Mouse (Mus musculus) liver, embryonic 15.5 days (tissue): ENCODE results near the gene Spata20. TPM values are rescaled to one million over a fixed set of nuclear protein-coding genes. Genes with fewer than 3 reads are reported as not detected.

ENCODE experiments used
- ATAC-seq: fragments of 200-750 bp; cut with Nextera tagmentation; 2 replicates; pipeline ENCODE4 v1.8.0; 2017; ENCODE audit warnings: moderate number of reproducible peaks, mild to moderate bottlenecking, moderate library complexity; ENCODE audit not compliant: insufficient read depth
- H3K27ac ChIP-seq: fragments of 300-500 bp; sonication (generic); replicated peaks from 2 replicates; pipeline ENCODE4 v1.5.1; 2015; ENCODE audit warnings: mild to moderate bottlenecking, inconsistent platforms
- H3K27me3 ChIP-seq: fragments of 300-500 bp; sonication (generic); 2 replicates; pipeline ENCODE4 v1.6.1; 2015; ENCODE audit warnings: mild to moderate bottlenecking, inconsistent platforms
- H3K36me3 ChIP-seq: fragments of 300-500 bp; sonication (generic); replicated peaks from 2 replicates; pipeline ENCODE4 v1.6.1; 2015; ENCODE audit warnings: moderate library complexity, mild to moderate bottlenecking, inconsistent platforms
- H3K4me1 ChIP-seq: fragments of 300-500 bp; sonication (generic); replicated peaks from 2 replicates; pipeline ENCODE4 v1.6.1; 2015; ENCODE audit warnings: inconsistent platforms
- H3K4me2 ChIP-seq: fragments of 300-500 bp; sonication (generic); 2 replicates; pipeline ENCODE4 v1.6.1; 2015; ENCODE audit warnings: moderate library complexity, mild to moderate bottlenecking, inconsistent platforms
- H3K4me3 ChIP-seq: fragments of 300-500 bp; sonication (generic); replicated peaks from 2 replicates; pipeline ENCODE4 v1.5.1; 2015; ENCODE audit warnings: mild to moderate bottlenecking, inconsistent platforms
- H3K9ac ChIP-seq: fragments of 300-500 bp; sonication (generic); 2 replicates; pipeline ENCODE4 v1.6.1; 2015; ENCODE audit warnings: moderate library complexity, mild to moderate bottlenecking, inconsistent platforms
- H3K9me3 ChIP-seq: fragments of 300-500 bp; sonication (generic); replicated peaks from 2 replicates; pipeline ENCODE4 v1.6.1; 2016; ENCODE audit warnings: inconsistent platforms
- WGBS: fragments of 180-500 bp; shearing (Covaris S2); methylation state at CpG from one replicate; pipeline ENCODE4 v1.1.7; 2015; ENCODE audit warnings: mixed read lengths; ENCODE audit not compliant: insufficient replicate concordance; 5-methylcytosine and 5-hydroxymethylcytosine counted together
- polyA plus RNA-seq: library from polyadenylated mRNA; unstranded; fragments of >200 nt; fragmentation: Nextera tagmentation; extraction: Ambion mirVana; gene quantifications from 2 replicates; pipeline ENCODE4 v1.2.1, GENCODE M21; 2015

Gene Spata20
- polyA plus RNA-seq, 1 experiment from 2014 or later: not detected

GRCm38 (mm10) chr11:94451091-94451773, 34.7 kb downstream of the Spata20 start:
- H3K27ac ChIP-seq: no peak overlapping the region
- no peak overlapping the region for H3K9ac ChIP-seq
- peaks cover 27% of the 10 kb centered on the region for H3K4me1 ChIP-seq
- WGBS: 59% methylated on average over 12 of the region's 12 CpGs
- H3K4me3 ChIP-seq: no peak overlapping the region
- no peak for ATAC-seq
- no peaks in the 10 kb centered on the region for H3K36me3 ChIP-seq
- H3K27me3 ChIP-seq: peaks cover 47% of the 10 kb centered on the region
- no peaks in the 10 kb centered on the region for H3K9me3 ChIP-seq
- H3K4me2 ChIP-seq: no peak overlapping the region

GRCm38 (mm10) chr11:94449886-94450285, 36.1 kb downstream of the Spata20 start:
- 56% methylated on average over 5 of the region's 5 CpGs for WGBS
- no peak overlapping the region for H3K9ac ChIP-seq

GRCm38 (mm10) chr11:94449239-94449638, 36.7 kb downstream of the Spata20 start:
- Histone ChIP-seq H3K9ac (no peak overlapping the region), H3K4me1 (peaks cover 7% of the 10 kb centered on the region), H3K36me3 (no peaks in the 10 kb centered on the region), H3K4me3 (no peak overlapping the region), H3K27ac (no peak overlapping the region), H3K9me3 (no peaks in the 10 kb centered on the region), H3K4me2 (no peak overlapping the region), H3K27me3 (peaks cover 58% of the 10 kb centered on the region)
- ATAC-seq: no peak
- 56% methylated on average over 8 of the region's 8 CpGs for WGBS

More at GRCm38 (mm10) chr11:94449886-94450285, 36.1 kb downstream of the Spata20 start:
- Histone ChIP-seq H3K4me2 (no peak overlapping the region), H3K36me3 (no peaks in the 10 kb centered on the region), H3K4me3 (no peak overlapping the region), H3K27ac (no peak overlapping the region), H3K4me1 (peaks cover 13% of the 10 kb centered on the region), H3K27me3 (peaks cover 58% of the 10 kb centered on the region), H3K9me3 (no peaks in the 10 kb centered on the region)
- no peak for ATAC-seq

- Histone ChIP-seq H3K9me3 (no peaks in the 10 kb centered on the region), H3K27ac (no peak overlapping the region), H3K27me3 (peaks cover 71% of the 10 kb centered on the region), H3K4me3 (no peak overlapping the region), H3K36me3 (no peaks in the 10 kb centered on the region), H3K4me1 (peaks cover 4% of the 10 kb centered on the region), H3K9ac (no peak overlapping the region), H3K4me2 (no peak overlapping the region)
- no peak for ATAC-seq
- WGBS: 10% methylated on average over 3 of the region's 3 CpGs
These were observed 39.0 kb downstream of the Spata20 start for GRCm38 (mm10) chr11:94447017-94447416.

- Histone ChIP-seq H3K4me3 (no peak overlapping the region), H3K9ac (no peak overlapping the region), H3K9me3 (no peaks in the 10 kb centered on the region), H3K4me1 (peaks cover 4% of the 10 kb centered on the region), H3K27me3 (peaks cover 58% of the 10 kb centered on the region), H3K27ac (no peak overlapping the region), H3K36me3 (no peaks in the 10 kb centered on the region), H3K4me2 (no peak overlapping the region)
- 54% methylated on average over 4 of the region's 4 CpGs for WGBS
- no peak for ATAC-seq
These were observed 40.7 kb downstream of the Spata20 start for GRCm38 (mm10) chr11:94445300-94445699.

GRCm38 (mm10) chr11:94444829-94445228, 41.1 kb downstream of the Spata20 start:
- WGBS: 64% methylated on average over 5 of the region's 5 CpGs
- Histone ChIP-seq H3K4me3 (no peak overlapping the region), H3K4me2 (no peak overlapping the region), H3K9me3 (no peaks in the 10 kb centered on the region), H3K27me3 (peaks cover 56% of the 10 kb centered on the region), H3K36me3 (no peaks in the 10 kb centered on the region), H3K27ac (no peak overlapping the region), H3K4me1 (peaks cover 4% of the 10 kb centered on the region), H3K9ac (no peak overlapping the region)
- no peak for ATAC-seq

- no peak overlapping the region for H3K9ac ChIP-seq
- WGBS: 77% methylated on average over 9 of the region's 9 CpGs
- no peak overlapping the region for H3K4me3 ChIP-seq
- H3K27me3 ChIP-seq: peaks cover 36% of the 10 kb centered on the region
- no peaks in the 10 kb centered on the region for H3K36me3 ChIP-seq
- no peak overlapping the region for H3K4me2 ChIP-seq
- H3K9me3 ChIP-seq: no peaks in the 10 kb centered on the region
- no peak overlapping the region for H3K27ac ChIP-seq
- ATAC-seq: no peak
- H3K4me1 ChIP-seq: no peaks in the 10 kb centered on the region
These were observed 44.2 kb downstream of the Spata20 start for GRCm38 (mm10) chr11:94441752-94442151.

- no peak overlapping the region for H3K9ac ChIP-seq
- no peak overlapping the region for H3K4me3 ChIP-seq
- H3K27ac ChIP-seq: no peak overlapping the region
- H3K4me2 ChIP-seq: no peak overlapping the region
- WGBS: 50% methylated on average over 7 of the region's 7 CpGs
- no peak for ATAC-seq
- no peaks in the 10 kb centered on the region for H3K4me1 ChIP-seq
- no peaks in the 10 kb centered on the region for H3K36me3 ChIP-seq
- no peaks in the 10 kb centered on the region for H3K9me3 ChIP-seq
- H3K27me3 ChIP-seq: peaks cover 34% of the 10 kb centered on the region
These were observed 44.9 kb downstream of the Spata20 start for GRCm38 (mm10) chr11:94441122-94441521.

GRCm38 (mm10) chr11:94440421-94440820, 45.6 kb downstream of the Spata20 start:
- H3K27ac ChIP-seq: no peak overlapping the region
- H3K4me1 ChIP-seq: no peaks in the 10 kb centered on the region
- H3K9ac ChIP-seq: no peak overlapping the region
- no peak overlapping the region for H3K4me2 ChIP-seq
- H3K4me3 ChIP-seq: no peak overlapping the region
- no peak for ATAC-seq
- no peaks in the 10 kb centered on the region for H3K9me3 ChIP-seq
- no peaks in the 10 kb centered on the region for H3K36me3 ChIP-seq
- H3K27me3 ChIP-seq: peaks cover 27% of the 10 kb centered on the region
- 82% methylated on average over 6 of the region's 6 CpGs for WGBS

- no peak for ATAC-seq
- 31% methylated on average over 9 of the region's 9 CpGs for WGBS
- no peaks in the 10 kb centered on the region for H3K9me3 ChIP-seq
- H3K4me1 ChIP-seq: peaks cover 6% of the 10 kb centered on the region; the same call in 1 of the 2 replicates
- H3K4me3 ChIP-seq: no peak overlapping the region
- no peaks in the 10 kb centered on the region for H3K36me3 ChIP-seq
- no peak overlapping the region for H3K27ac ChIP-seq
- no peak overlapping the region for H3K4me2 ChIP-seq
- H3K27me3 ChIP-seq: peaks cover 50% of the 10 kb centered on the region
- no peak overlapping the region for H3K9ac ChIP-seq
These were observed 56.8 kb downstream of the Spata20 start for GRCm38 (mm10) chr11:94429011-94429651.
